Mouse (Mus musculus) ovary, postnatal 10 days (tissue): ENCODE results near the gene Nagpa.

ENCODE experiments used
- DNase-seq: peaks from one replicate; pipeline ENCODE4 v3.0.0; 2022; ENCODE audit warnings: low spot score

Gene Nagpa

GRCm38 (mm10) chr16:5195080-5195479 lies 8.7 kb downstream of the Nagpa start:
- DNase-seq: no peak

GRCm38 (mm10) chr16:5186234-5186633 lies 17.6 kb downstream of the Nagpa start:
- DNase-seq: no peak

GRCm38 (mm10) chr16:5185691-5186090 lies 18.1 kb downstream of the Nagpa start:
- no peak for DNase-seq

GRCm38 (mm10) chr16:5184956-5185355 lies 18.9 kb downstream of the Nagpa start:
- DNase-seq: no peak

- no peak for DNase-seq
These were observed 19.7 kb downstream of the Nagpa start for GRCm38 (mm10) chr16:5184101-5184500.

- DNase-seq: no peak
These were observed 20.4 kb downstream of the Nagpa start for GRCm38 (mm10) chr16:5183310-5183975.

GRCm38 (mm10) chr16:5172636-5173035 lies 31.2 kb downstream of the Nagpa start:
- no peak for DNase-seq

- DNase-seq: no peak
These were observed 35.0 kb downstream of the Nagpa start for GRCm38 (mm10) chr16:5168829-5169228.

GRCm38 (mm10) chr16:5168038-5168437 lies 35.8 kb downstream of the Nagpa start:
- no peak for DNase-seq

- no peak for DNase-seq
These were observed 39.5 kb downstream of the Nagpa start for GRCm38 (mm10) chr16:5164327-5164726.

- no peak for DNase-seq
These were observed 44.6 kb downstream of the Nagpa start for GRCm38 (mm10) chr16:5159248-5159647.

GRCm38 (mm10) chr16:5157113-5157512 lies 46.7 kb downstream of the Nagpa start:
- no peak for DNase-seq

- no peak for DNase-seq
These were observed 47.3 kb downstream of the Nagpa start for GRCm38 (mm10) chr16:5156495-5156894.

GRCm38 (mm10) chr16:5155014-5155413 lies 48.8 kb downstream of the Nagpa start:
- no peak for DNase-seq

- DNase-seq: no peak
These were observed 50.3 kb downstream of the Nagpa start for GRCm38 (mm10) chr16:5153299-5154026.

- no peak for DNase-seq
These were observed 53.3 kb downstream of the Nagpa start for GRCm38 (mm10) chr16:5150544-5150943.

GRCm38 (mm10) chr16:5147037-5147385 lies 56.8 kb downstream of the Nagpa start, which contains the start of gene Sec14l5:
Sec14l5 (plus strand) TSS chr16:5147109.
- DNase-seq: no peak

GRCm38 (mm10) chr16:5146367-5147036 lies 57.3 kb downstream of the Nagpa start:
- no peak for DNase-seq

- no peak for DNase-seq
These were observed 58.2 kb downstream of the Nagpa start for GRCm38 (mm10) chr16:5145570-5145969.
